Mouse (Mus musculus): Measurements from ENCODE around the gene Hyal1. TPM values are rescaled to one million over a fixed set of nuclear protein-coding genes. Genes with fewer than 3 reads are reported as not detected.
"Not testable (repeated sequence)": the region's sequence is repeated elsewhere in the genome, so short reads cannot be mapped to it uniquely, and the experiment has no call there.

The Hyal1 gene
- polyA plus RNA-seq, 1 experiment from 2014 or later = 6.2 TPM

- not testable (repeated sequence) for H3K27me3 ChIP-seq (ENCODE audit: control insufficient read depth, insufficient read depth, low read length); ATAC-seq (replicated peaks; ENCODE audit: low FRiP score); H3K4me2 ChIP-seq (ENCODE audit: low read depth, low read length, severe bottlenecking); H3K9ac ChIP-seq (ENCODE audit: low read length); H3K9me3 ChIP-seq (ENCODE audit: control insufficient read depth, low read length); H3K27ac ChIP-seq (ENCODE audit: low read depth, low read length); H3K4me3 ChIP-seq (ENCODE audit: low read depth, low read length); DNase-seq (ENCODE audit: low spot score)
- Histone ChIP-seq H3K4me1 (replicated peaks; ENCODE audit: control insufficient read depth, insufficient read depth, low read length) (peaks cover 19% of the 10 kb centered on the region), H3K36me3 (ENCODE audit: control insufficient read depth, insufficient read depth, low read length) (peaks cover 25% of the 10 kb centered on the region)
- WGBS = 83% methylated on average over 6 of the region's 6 CpGs
These were observed 3.0 kb upstream of the Hyal1 start for GRCm38 (mm10) chr9:107573774-107574173.

DNA sequence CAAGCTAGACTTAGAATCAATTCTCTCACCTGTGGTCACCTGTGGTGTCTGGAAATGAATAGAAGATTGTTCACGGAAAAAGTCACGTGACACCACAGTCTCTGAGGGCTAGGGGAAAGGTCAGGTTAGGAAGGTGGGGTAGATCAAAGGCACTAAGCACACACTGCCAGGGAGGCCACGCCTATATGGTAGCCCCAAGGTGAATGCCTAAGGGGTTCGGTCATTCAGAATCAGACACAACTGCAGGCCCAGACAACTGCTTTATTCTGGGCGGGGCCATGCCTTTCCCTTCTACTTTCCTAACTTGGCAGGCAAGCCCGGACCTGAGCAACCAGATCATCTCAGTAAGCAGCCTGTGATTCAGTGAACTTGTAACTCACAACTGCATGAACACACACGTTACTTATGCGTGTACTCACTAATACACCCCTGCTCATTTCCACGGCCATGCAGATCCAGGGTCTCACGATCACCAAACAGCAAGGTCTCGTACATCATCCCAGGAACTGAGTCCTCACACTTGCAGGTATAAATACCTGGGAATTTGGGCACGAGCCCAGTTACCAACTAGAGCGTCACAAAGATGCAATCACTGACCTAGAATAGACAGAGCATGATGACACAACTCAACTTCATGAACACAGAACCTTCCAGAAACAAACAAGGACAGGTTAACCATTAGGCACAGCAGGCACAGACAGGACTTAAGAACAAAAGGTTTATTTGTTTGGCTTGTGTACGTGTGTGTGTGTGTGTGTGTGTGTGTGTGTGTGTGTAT, 959 bp upstream of the Hyal1 start:
- Histone ChIP-seq H3K27ac (ENCODE audit: low read depth, low read length) (no peak overlapping the region), H3K4me1 (replicated peaks; ENCODE audit: control insufficient read depth, insufficient read depth, low read length) (peaks cover 13% of the 10 kb centered on the region)
- DNase-seq (ENCODE audit: low spot score) = no peak

GRCm38 (mm10) chr9:107577871-107578270, 1.1 kb downstream of the Hyal1 start:
- Histone ChIP-seq H3K36me3 (ENCODE audit: control insufficient read depth, insufficient read depth, low read length) (peaks cover 13% of the 10 kb centered on the region), H3K4me2 (ENCODE audit: low read depth, low read length, severe bottlenecking) (no peak overlapping the region), H3K4me1 (replicated peaks; ENCODE audit: control insufficient read depth, insufficient read depth, low read length) (peaks cover 14% of the 10 kb centered on the region), H3K27ac (ENCODE audit: low read depth, low read length) (no peak overlapping the region), H3K9me3 (ENCODE audit: control insufficient read depth, low read length) (no peaks in the 10 kb centered on the region; the same call in 1 of the 2 replicates), H3K27me3 (ENCODE audit: control insufficient read depth, insufficient read depth, low read length) (no peaks in the 10 kb centered on the region), H3K4me3 (ENCODE audit: low read depth, low read length) (no peak overlapping the region), H3K9ac (ENCODE audit: low read length) (no peak overlapping the region)
- ATAC-seq (replicated peaks; ENCODE audit: low FRiP score) = no peak
- DNase-seq (ENCODE audit: low spot score) = no peak
- WGBS = 89% methylated on average over 10 of the region's 10 CpGs

More for the DNA sequence above, 959 bp upstream of the Hyal1 start:
- Histone ChIP-seq H3K27me3 (ENCODE audit: control insufficient read depth, insufficient read depth, low read length) (no peaks in the 10 kb centered on the region), H3K9me3 (ENCODE audit: control insufficient read depth, low read length) (no peaks in the 10 kb centered on the region; the same call in 1 of the 2 replicates), H3K36me3 (ENCODE audit: control insufficient read depth, insufficient read depth, low read length) (peaks cover 25% of the 10 kb centered on the region), H3K9ac (ENCODE audit: low read length) (no peak overlapping the region), H3K4me2 (ENCODE audit: low read depth, low read length, severe bottlenecking) (no peak overlapping the region), H3K4me3 (ENCODE audit: low read depth, low read length) (no peak overlapping the region)
- ATAC-seq (replicated peaks; ENCODE audit: low FRiP score) = no peak
- 84% methylated on average over 14 of the region's 14 CpGs for WGBS

GRCm38 (mm10) chr9:107578587-107578986, 1.9 kb downstream of the Hyal1 start, which contains the start of gene Naa80:
Gene Naa80, plus strand, starts transcription at chr9:107578887.
- H3K27ac ChIP-seq (ENCODE audit: low read depth, low read length) = no peak within 1 kb of the TSS
- peaks cover 6% of the 10 kb centered on the region for H3K36me3 ChIP-seq (ENCODE audit: control insufficient read depth, insufficient read depth, low read length)
- no peaks in the 10 kb centered on the region for H3K27me3 ChIP-seq (ENCODE audit: control insufficient read depth, insufficient read depth, low read length)
- no peak for DNase-seq (ENCODE audit: low spot score)
- no peak within 1 kb of the TSS for H3K4me3 ChIP-seq (ENCODE audit: low read depth, low read length)
- ATAC-seq (replicated peaks; ENCODE audit: low FRiP score) = no peak
- WGBS = 71% methylated on average over 3 of the region's 3 CpGs
- no peak within 1 kb of the TSS for H3K4me2 ChIP-seq (ENCODE audit: low read depth, low read length, severe bottlenecking)
- H3K9me3 ChIP-seq (ENCODE audit: control insufficient read depth, low read length) = no peaks in the 10 kb centered on the region; the same call in 1 of the 2 replicates
- H3K4me1 ChIP-seq (replicated peaks; ENCODE audit: control insufficient read depth, insufficient read depth, low read length) = peaks cover 14% of the 10 kb centered on the region
- no peak within 1 kb of the TSS for H3K9ac ChIP-seq (ENCODE audit: low read length)

DNA sequence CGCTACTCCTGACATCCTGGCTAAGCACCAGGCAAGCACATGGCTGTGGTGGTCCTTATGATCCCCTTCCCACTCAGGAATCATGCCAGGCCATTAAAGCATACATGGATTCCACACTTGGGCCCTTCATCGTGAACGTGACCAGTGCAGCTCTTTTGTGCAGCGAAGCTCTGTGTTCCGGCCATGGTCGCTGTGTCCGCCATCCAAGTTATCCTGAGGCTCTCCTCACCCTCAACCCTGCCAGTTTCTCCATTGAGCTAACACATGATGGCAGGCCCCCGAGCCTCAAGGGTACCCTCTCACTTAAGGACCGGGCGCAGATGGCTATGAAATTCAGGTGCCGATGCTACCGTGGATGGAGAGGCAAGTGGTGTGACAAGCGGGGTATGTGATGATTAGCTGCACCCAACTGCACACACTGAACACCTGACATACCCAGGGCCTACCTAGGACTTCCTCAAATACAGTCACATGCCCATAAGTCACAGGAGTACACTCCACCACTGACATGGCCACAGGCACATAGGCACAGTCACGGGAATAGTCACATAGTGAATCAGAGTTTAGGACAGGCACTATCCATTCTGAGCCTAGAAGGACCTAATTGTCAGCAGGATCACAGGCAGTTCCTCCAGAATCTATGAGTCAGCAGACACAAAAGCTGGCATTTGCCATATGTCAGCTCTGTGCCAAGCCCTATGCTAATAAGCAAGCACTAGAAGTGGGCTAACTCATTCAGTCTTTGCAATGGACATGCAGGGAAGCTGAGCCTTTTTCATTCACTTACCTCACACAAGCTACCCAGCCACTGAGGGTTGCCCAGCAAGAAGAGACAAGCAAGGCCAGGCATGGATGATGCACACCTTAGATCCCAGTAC, 2.5 kb downstream of the Hyal1 start:
- no peaks in the 10 kb centered on the region for H3K27me3 ChIP-seq (ENCODE audit: control insufficient read depth, insufficient read depth, low read length)
- DNase-seq (ENCODE audit: low spot score) = no peak
- 94% methylated on average over 14 of the region's 14 CpGs for WGBS
- ATAC-seq (replicated peaks; ENCODE audit: low FRiP score) = no peak
- no peak overlapping the region for H3K27ac ChIP-seq (ENCODE audit: low read depth, low read length)
- H3K9ac ChIP-seq (ENCODE audit: low read length) = no peak overlapping the region
- peaks cover 4% of the 10 kb centered on the region; the same call in 1 of the 2 replicates for H3K36me3 ChIP-seq (ENCODE audit: control insufficient read depth, insufficient read depth, low read length)
- H3K9me3 ChIP-seq (ENCODE audit: control insufficient read depth, low read length) = no peaks in the 10 kb centered on the region
- no peak overlapping the region for H3K4me3 ChIP-seq (ENCODE audit: low read depth, low read length)
- peaks cover 14% of the 10 kb centered on the region for H3K4me1 ChIP-seq (replicated peaks; ENCODE audit: control insufficient read depth, insufficient read depth, low read length)
- no peak overlapping the region for H3K4me2 ChIP-seq (ENCODE audit: low read depth, low read length, severe bottlenecking)

DNA sequence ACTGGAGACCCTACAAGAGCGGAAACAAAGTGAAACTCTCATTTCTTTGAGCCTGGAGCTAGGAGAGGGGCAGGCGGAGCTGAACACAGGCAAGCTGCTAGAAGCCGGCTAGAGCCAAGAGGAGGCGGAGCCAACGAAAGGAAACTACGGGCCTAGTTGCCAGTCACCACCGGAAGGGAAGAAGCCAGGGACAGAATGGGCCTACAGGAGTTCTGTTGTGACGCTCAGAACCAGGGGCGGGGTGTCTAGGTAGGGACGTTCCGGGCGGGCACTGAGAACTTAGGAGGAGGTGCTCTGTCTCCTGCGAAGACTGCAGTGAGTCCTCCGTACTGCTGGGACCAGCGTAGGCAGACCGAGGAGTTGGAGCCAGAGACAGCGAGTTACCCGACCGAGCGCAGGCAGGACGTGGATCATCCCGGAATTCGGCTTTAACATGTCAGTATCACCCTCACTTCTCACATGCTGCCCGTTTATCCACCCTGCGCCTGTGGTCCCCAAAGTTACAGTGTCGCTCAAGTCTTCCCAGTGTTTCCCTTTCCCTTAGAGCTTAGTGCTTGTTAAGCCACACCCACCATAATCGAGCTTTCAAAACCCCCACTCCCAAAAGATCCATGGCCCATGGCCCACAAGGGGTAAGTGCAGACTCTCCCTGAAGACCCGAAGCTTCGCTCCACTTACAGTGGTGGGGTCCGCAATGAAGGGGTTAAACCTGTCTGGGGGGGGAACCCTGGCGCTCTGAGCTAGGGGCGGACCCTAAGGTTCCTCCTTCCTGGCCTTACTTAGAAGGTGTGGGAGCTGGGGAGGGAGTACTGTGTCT, 4.0 kb downstream of the Hyal1 start, which contains the start of gene Hyal3:
Gene Hyal3, plus strand, starts transcription at position 318 of the 817 bp plus-strand sequence.
- Histone ChIP-seq H3K9ac (ENCODE audit: low read length) (peak within 1 kb of the TSS; percentile 83), H3K4me2 (ENCODE audit: low read depth, low read length, severe bottlenecking) (peak within 1 kb of the TSS; percentile 93), H3K4me3 (ENCODE audit: low read depth, low read length) (peak within 1 kb of the TSS; percentile 56), H3K27me3 (ENCODE audit: control insufficient read depth, insufficient read depth, low read length) (no peaks in the 10 kb centered on the region), H3K9me3 (ENCODE audit: control insufficient read depth, low read length) (no peaks in the 10 kb centered on the region), H3K36me3 (ENCODE audit: control insufficient read depth, insufficient read depth, low read length) (no peaks in the 10 kb centered on the region), H3K27ac (ENCODE audit: low read depth, low read length) (peak within 1 kb of the TSS; percentile 55), H3K4me1 (replicated peaks; ENCODE audit: control insufficient read depth, insufficient read depth, low read length) (peaks cover 14% of the 10 kb centered on the region)
- DNase-seq (ENCODE audit: low spot score) (peak; percentile 87), ATAC-seq (replicated peaks; ENCODE audit: low FRiP score) (peak; percentile 54)
- under 1% methylated on average over 32 of the region's 32 CpGs for WGBS

DNA sequence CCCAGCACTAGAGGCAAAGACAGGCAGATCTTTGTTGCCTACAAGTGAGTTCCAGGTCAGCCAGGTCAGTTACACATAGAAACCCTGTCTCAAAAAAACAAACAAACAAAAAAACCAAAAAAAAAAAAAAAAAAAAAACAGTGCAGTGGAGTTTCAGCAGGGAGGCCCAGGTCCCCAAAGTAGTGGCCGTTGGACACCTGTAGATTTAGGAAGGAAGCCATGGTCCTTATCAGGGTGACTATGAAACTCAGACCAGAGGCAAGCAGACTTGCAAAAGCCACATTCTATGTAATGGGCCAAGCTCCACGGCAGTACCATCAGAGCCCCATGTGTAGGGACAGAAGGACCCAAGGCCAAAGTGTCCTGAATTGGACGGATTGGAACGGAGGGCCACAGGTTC, 4.9 kb downstream of the Hyal1 start:
- H3K27ac ChIP-seq (ENCODE audit: low read depth, low read length) = no peak overlapping the region
- H3K36me3 ChIP-seq (ENCODE audit: control insufficient read depth, insufficient read depth, low read length) = no peaks in the 10 kb centered on the region
- H3K27me3 ChIP-seq (ENCODE audit: control insufficient read depth, insufficient read depth, low read length) = no peaks in the 10 kb centered on the region
- H3K9ac ChIP-seq (ENCODE audit: low read length) = peak overlapping the region; percentile 83; the same call in 1 of the 2 replicates
- no peaks in the 10 kb centered on the region for H3K9me3 ChIP-seq (ENCODE audit: control insufficient read depth, low read length)
- H3K4me1 ChIP-seq (replicated peaks; ENCODE audit: control insufficient read depth, insufficient read depth, low read length) = peaks cover 14% of the 10 kb centered on the region
- no peak for DNase-seq (ENCODE audit: low spot score)
- 81% methylated on average over 4 of the region's 4 CpGs for WGBS
- peak overlapping the region; percentile 93 for H3K4me2 ChIP-seq (ENCODE audit: low read depth, low read length, severe bottlenecking)
- peak overlapping the region; percentile 56; the same call in 1 of the 2 replicates for H3K4me3 ChIP-seq (ENCODE audit: low read depth, low read length)
- no peak for ATAC-seq (replicated peaks; ENCODE audit: low FRiP score)

Data from forebrain, embryonic 11.5 days (tissue).